8 mouse cellular contexts compared by ENCODE assay signal in the genomic region with DNA sequence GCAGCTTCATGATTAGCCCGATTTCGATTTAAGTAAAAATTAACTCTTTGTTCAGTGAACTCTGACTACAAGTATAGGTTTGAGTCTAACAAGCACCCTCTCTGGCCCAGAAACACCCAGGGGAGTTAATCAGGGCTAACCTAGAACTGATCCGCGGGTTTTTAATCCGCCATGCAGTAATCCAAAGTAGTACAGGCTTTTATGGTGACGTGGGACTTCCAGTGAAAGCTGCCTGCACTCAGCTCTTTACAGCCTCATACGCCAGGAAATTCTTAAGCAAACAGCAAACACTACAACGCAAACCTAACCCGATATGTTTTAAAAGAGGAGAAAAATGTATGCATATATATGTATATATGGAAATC. TPM values are rescaled to one million over a fixed set of nuclear protein-coding genes. Genes with fewer than 3 reads are reported as not detected.
A peak's percentile ranks its signal among the peaks of the same experiment; 100 is the strongest.
DNase-seq lines count a peak whose midpoint lies in the region; ATAC-seq and TF ChIP-seq lines count a peak whose summit lies in the region.

No protein-coding gene starts in this region.

- no peaks in the 10 kb centered on the region for H3K36me3 ChIP-seq in thymus, adult 2 months (ENCODE audit: control insufficient read depth, insufficient read depth, low read length)
- peaks cover 4% of the 10 kb centered on the region; the same call in 1 of the 2 replicates for H3K36me3 ChIP-seq in liver, embryonic 12.5 days

- H3K9me3 ChIP-seq in liver, embryonic 12.5 days (replicated peaks): no peaks in the 10 kb centered on the region

- TF ChIP-seq CTCF in gastrocnemius, adult 2 months (IDR thresholded peaks at IDR 0.05): no peak
- no peak for TF ChIP-seq CTCF in thymus, adult 2 months (IDR thresholded peaks at IDR 0.05; ENCODE audit: borderline replicate concordance, control insufficient read depth, extremely low read depth, insufficient read depth, low read length, poor library complexity)

- WGBS in thymus, adult 2 months: 15% methylated on average over 9 of the region's 9 CpGs
- WGBS in liver, embryonic 12.5 days (ENCODE audit: insufficient replicate concordance): 11% methylated on average over 9 of the region's 9 CpGs

- no peaks in the 10 kb centered on the region for H3K27me3 ChIP-seq in thymus, adult 2 months (ENCODE audit: control insufficient read depth, insufficient read depth, low read length)
- no peaks in the 10 kb centered on the region for H3K27me3 ChIP-seq in liver, embryonic 12.5 days (replicated peaks)

- H3K9ac ChIP-seq in liver, embryonic 12.5 days: peak overlapping the region; percentile 67

- no peak for TF ChIP-seq POLR2A in thymus, adult 2 months (IDR thresholded peaks at IDR 0.05; ENCODE audit: control insufficient read depth, extremely low read depth, insufficient read depth, low read length, poor library complexity)

- no peak for ATAC-seq in liver, embryonic 12.5 days

- H3K27ac ChIP-seq in gastrocnemius, adult 2 months: peak overlapping the region; percentile 92
- no peak overlapping the region for H3K27ac ChIP-seq in thymus, adult 2 months (ENCODE audit: control insufficient read depth, insufficient read depth, low read length)
- H3K27ac ChIP-seq in liver, embryonic 12.5 days: peak overlapping the region; percentile 74

- peak overlapping the region; percentile 74 for H3K4me3 ChIP-seq in gastrocnemius, adult 2 months
- H3K4me3 ChIP-seq in thymus, adult 2 months (ENCODE audit: control insufficient read depth, insufficient read depth, low read length): peak overlapping the region; percentile 37
- peak overlapping the region; percentile 86 for H3K4me3 ChIP-seq in liver, embryonic 12.5 days

- intact Hi-C loops in gastrocnemius, adult 2 months (cut with DNase I): loop anchor here (2.0 to 10.0 kb wide), 4 partner anchors 61 to 248 kb away; a partner anchor contains a TSS

- no peak for DNase-seq in gastrocnemius, adult 2 months
- no peak for DNase-seq in gastrocnemius, postnatal 4 days (ENCODE audit: low spot score in 2 of 2)
- peak; percentile 9 for DNase-seq in thymus, adult 2 months
- no peak for DNase-seq in thymus, postnatal 4 days
- no peak for DNase-seq in spleen, adult 18-20 months
- DNase-seq in layer of hippocampus, postnatal 25 days (ENCODE audit: extremely low spot score in 1 of 2, low spot score in 1 of 2): no peak
- no peak for DNase-seq in layer of hippocampus, adult 9-10 months (ENCODE audit: low spot score)

- peak overlapping the region; percentile 98 for H3K4me2 ChIP-seq in liver, embryonic 12.5 days

- peaks cover 11% of the 10 kb centered on the region; the same call in 1 of the 2 replicates for H3K4me1 ChIP-seq in thymus, adult 2 months (replicated peaks; ENCODE audit: control insufficient read depth, insufficient read depth, low read length)
- H3K4me1 ChIP-seq in liver, embryonic 12.5 days: peaks cover 36% of the 10 kb centered on the region

RNA-seq across cellular contexts. Expression of a gene that starts 0.9 kb away (rescaled TPM):
- 10 to 100 TPM in 1 of 2 experiments, 1 to 10 TPM in 1; 9.6 to 10.8 TPM for total RNA-seq in gastrocnemius, adult 2 months (2021)
- total RNA-seq in gastrocnemius, postnatal 4 days (2021): 10 to 100 TPM; 14.6 to 14.9 TPM
- polyA plus RNA-seq in thymus, adult 2 months (2012; rRNA removed): 7.1 and 8.4 TPM in 2 replicates
- polyA plus RNA-seq in liver, embryonic 12.5 days (2016; fragmentation: Nextera tagmentation; extraction: Ambion mirVana): 8.6 and 9.7 TPM in 2 replicates
- total RNA-seq in layer of hippocampus, postnatal 25 days (2021): 10 to 100 TPM; 24.2 to 25.6 TPM
